Mouse (Mus musculus): ENCODE data around the gene Phc3. TPM values are rescaled to one million over a fixed set of nuclear protein-coding genes. Genes with fewer than 3 reads are reported as not detected.
"Not testable (repeated sequence)": the region's sequence is repeated elsewhere in the genome, so short reads cannot be mapped to it uniquely, and the experiment has no call there.

Gene Phc3
- polyA plus RNA-seq, 1 experiment from 2014 or later, result 8.9 TPM

GRCm38 (mm10) chr3:30863712-30864435, 105.3 kb downstream of the Phc3 start:
- Histone ChIP-seq H3K9me3 (replicated peaks) (no peaks in the 10 kb centered on the region), H3K27me3 (replicated peaks) (no peaks in the 10 kb centered on the region), H3K36me3 (no peaks in the 10 kb centered on the region), H3K27ac (replicated peaks) (no peak overlapping the region), H3K4me3 (replicated peaks) (no peak overlapping the region), H3K4me2 (no peak overlapping the region), H3K9ac (replicated peaks) (no peak overlapping the region), H3K4me1 (no peaks in the 10 kb centered on the region)
- WGBS, result 75% methylated on average over 5 of the region's 5 CpGs
- ATAC-seq (ENCODE audit: low FRiP score), result no peak

GRCm38 (mm10) chr3:30860705-30861104, 108.5 kb downstream of the Phc3 start:
- Histone ChIP-seq H3K9me3 (replicated peaks) (no peaks in the 10 kb centered on the region), H3K27ac (replicated peaks) (no peak overlapping the region), H3K36me3 (no peaks in the 10 kb centered on the region), H3K4me1 (peaks cover 6% of the 10 kb centered on the region), H3K4me2 (no peak overlapping the region), H3K9ac (replicated peaks) (no peak overlapping the region), H3K27me3 (replicated peaks) (peaks cover 12% of the 10 kb centered on the region; the same call in 1 of the 2 replicates), H3K4me3 (replicated peaks) (no peak overlapping the region)
- ATAC-seq (ENCODE audit: low FRiP score), result no peak
- WGBS, result 81% methylated on average over 4 of the region's 4 CpGs

- not testable (repeated sequence) for ATAC-seq (ENCODE audit: low FRiP score); H3K36me3 ChIP-seq; H3K9ac ChIP-seq (replicated peaks); H3K4me3 ChIP-seq (replicated peaks); H3K27ac ChIP-seq (replicated peaks); H3K4me1 ChIP-seq; H3K4me2 ChIP-seq; H3K9me3 ChIP-seq (replicated peaks)
- H3K27me3 ChIP-seq (replicated peaks), result peaks cover 16% of the 10 kb centered on the region; the same call in 1 of the 2 replicates
- WGBS, result 94% methylated on average over 8 of the region's 8 CpGs
Measured at GRCm38 (mm10) chr3:30859599-30859998, 109.6 kb downstream of the Phc3 start.

DNA sequence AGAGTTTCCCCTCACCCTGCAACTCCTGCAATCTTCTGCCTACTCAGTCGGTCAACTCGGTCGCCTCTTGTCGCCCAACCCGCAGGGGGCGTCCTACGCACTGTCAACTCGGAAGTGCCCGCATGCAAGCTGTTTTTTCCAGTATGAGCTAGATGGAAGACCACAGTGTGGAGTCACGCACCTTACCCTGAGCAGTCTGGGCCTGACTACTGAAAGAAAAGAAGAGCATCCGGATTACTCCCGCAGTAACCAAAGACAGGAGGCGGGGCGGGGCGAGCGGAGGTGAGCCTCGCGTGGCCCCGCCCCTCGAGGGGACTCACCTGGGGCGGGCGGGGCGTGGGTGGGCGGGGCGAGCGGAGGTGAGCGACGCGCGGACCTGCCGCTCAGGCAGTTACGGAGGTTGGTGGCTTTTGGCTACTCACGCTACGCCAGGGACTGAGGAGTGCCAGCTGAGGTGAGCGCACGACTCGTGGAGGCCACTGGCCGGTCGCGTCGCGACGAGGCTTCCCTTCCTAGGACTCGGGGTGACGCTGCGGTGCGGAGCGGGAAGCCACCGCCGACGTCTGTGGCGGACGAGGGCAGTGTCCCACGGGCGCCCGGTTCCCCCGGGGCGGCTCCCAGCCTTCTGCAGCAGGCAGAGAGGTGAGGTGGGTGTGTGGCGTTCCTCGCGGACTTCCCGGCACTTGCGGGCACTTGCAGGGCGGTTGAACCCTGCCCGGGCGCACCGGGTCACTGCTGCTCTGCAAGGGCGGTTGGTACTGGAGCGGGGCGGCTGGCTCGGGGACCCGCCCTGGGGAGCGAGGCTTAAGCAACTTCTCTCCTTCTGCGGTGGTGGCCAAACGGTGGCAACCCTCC, 113.4 kb downstream of the Phc3 start, which contains the start of gene Gpr160:
TSS of gene Gpr160 (plus strand) at position 347 of the 855 bp plus-strand sequence.
- peaks cover 16% of the 10 kb centered on the region; the same call in 1 of the 2 replicates for H3K27me3 ChIP-seq (replicated peaks)
- H3K9ac ChIP-seq (replicated peaks), result peak within 1 kb of the TSS; percentile 58
- ATAC-seq (ENCODE audit: low FRiP score), result peak; percentile 88
- peak within 1 kb of the TSS; percentile 59 for H3K4me3 ChIP-seq (replicated peaks)
- no peak within 1 kb of the TSS for H3K27ac ChIP-seq (replicated peaks)
- H3K4me1 ChIP-seq, result peaks cover 8% of the 10 kb centered on the region
- WGBS, result under 1% methylated on average over 75 of the region's 75 CpGs
- H3K4me2 ChIP-seq, result peak within 1 kb of the TSS; percentile 99
- H3K9me3 ChIP-seq (replicated peaks), result no peaks in the 10 kb centered on the region
- H3K36me3 ChIP-seq, result no peaks in the 10 kb centered on the region

GRCm38 (mm10) chr3:30853596-30853995, 115.6 kb downstream of the Phc3 start:
- Histone ChIP-seq H3K27me3 (replicated peaks) (peaks cover 16% of the 10 kb centered on the region; the same call in 1 of the 2 replicates), H3K9ac (replicated peaks) (no peak overlapping the region), H3K9me3 (replicated peaks) (no peaks in the 10 kb centered on the region), H3K27ac (replicated peaks) (no peak overlapping the region), H3K4me2 (no peak overlapping the region), H3K36me3 (no peaks in the 10 kb centered on the region), H3K4me1 (peaks cover 8% of the 10 kb centered on the region), H3K4me3 (replicated peaks) (no peak overlapping the region)
- WGBS, result 95% methylated on average over 5 of the region's 5 CpGs
- no peak for ATAC-seq (ENCODE audit: low FRiP score)

DNA sequence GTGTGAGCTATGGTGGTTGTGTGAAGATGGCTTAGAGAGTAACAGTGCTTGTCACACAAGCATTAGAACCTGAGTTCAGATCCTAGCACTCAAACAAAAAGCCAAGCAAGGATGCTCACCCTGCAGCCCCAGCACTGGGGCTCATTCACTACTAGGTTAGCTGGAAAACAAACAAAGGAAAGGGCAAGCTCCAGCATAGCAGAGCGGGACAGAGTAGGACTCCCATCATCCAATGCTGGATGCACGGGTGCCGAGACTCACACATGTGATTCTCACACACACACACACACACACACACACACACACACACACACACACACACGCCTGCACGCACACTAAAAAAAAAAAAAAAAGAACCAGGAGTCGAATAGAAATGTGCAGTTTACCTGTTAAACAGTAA, 117.8 kb downstream of the Phc3 start:
- Histone ChIP-seq H3K9me3 (replicated peaks) (no peaks in the 10 kb centered on the region), H3K9ac (replicated peaks) (no peak overlapping the region), H3K36me3 (no peaks in the 10 kb centered on the region), H3K4me2 (no peak overlapping the region), H3K4me3 (replicated peaks) (no peak overlapping the region), H3K27ac (replicated peaks) (no peak overlapping the region), H3K4me1 (peaks cover 8% of the 10 kb centered on the region), H3K27me3 (replicated peaks) (peaks cover 10% of the 10 kb centered on the region; the same call in 1 of the 2 replicates)
- 79% methylated on average over 5 of the region's 6 CpGs for WGBS
- ATAC-seq (ENCODE audit: low FRiP score), result no peak

Other genes starting within 250 kb of the Phc3 start
- gene Samd7, start 223.1 kb downstream of the Phc3 start, polyA plus RNA-seq (2015; fragmentation: Nextera tagmentation; extraction: Ambion mirVana), result not detected in 2 replicates
- 86.5 and 96.0 TPM in 2 replicates for gene Sec62, start 176.5 kb downstream of the Phc3 start, polyA plus RNA-seq (2015; fragmentation: Nextera tagmentation; extraction: Ambion mirVana)
- gene Gpr160, start 113.5 kb downstream of the Phc3 start, polyA plus RNA-seq (2015; fragmentation: Nextera tagmentation; extraction: Ambion mirVana), result 1.8 and 3.1 TPM in 2 replicates
- gene Prkci, start 26.3 kb upstream of the Phc3 start, polyA plus RNA-seq (2015; fragmentation: Nextera tagmentation; extraction: Ambion mirVana), result 25.1 and 29.4 TPM in 2 replicates
- gene Skil, start 125.6 kb upstream of the Phc3 start, polyA plus RNA-seq (2015; fragmentation: Nextera tagmentation; extraction: Ambion mirVana), result 21.3 and 23.2 TPM in 2 replicates
- 29.8 and 30.3 TPM in 2 replicates for gene Cldn11, start 180.5 kb upstream of the Phc3 start, polyA plus RNA-seq (2015; fragmentation: Nextera tagmentation; extraction: Ambion mirVana)